Comparison of ENCODE assay signal across 8 mouse cellular contexts in the genomic region with DNA sequence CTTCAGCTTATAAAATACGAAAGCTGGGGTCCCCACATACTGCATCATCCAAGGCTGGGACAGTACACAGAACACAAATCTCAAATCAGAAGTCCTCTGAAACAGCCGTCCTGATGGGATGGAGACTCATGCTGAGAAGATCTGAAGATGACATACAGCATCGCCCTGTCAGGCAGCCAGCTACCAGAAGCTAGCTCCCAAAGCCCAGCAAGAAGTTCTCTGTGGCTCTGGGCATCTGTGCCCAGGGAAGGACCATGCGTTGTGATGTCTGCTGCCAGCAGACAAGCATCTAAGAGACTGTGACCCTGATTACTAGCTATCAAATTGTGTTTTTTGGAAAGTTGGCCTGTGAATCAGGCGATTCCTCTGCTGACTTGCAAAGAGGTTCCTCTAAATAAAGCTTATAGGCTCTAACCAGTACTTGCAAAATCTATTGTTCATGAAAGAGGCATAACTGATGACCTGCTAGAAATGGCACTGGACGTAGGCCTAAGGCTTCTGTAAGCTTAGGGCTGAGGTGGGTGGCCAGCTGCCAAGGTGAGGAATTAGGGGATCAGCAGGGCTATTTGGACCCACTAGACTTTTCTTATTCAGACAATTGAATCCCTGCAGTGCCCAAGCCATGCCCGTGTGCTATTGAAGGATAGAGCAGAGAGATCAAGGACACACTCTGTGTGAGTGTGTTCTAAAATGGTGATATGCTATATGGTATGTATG.
DNase-seq lines count a peak whose midpoint lies in the region; ATAC-seq and TF ChIP-seq lines count a peak whose summit lies in the region.

No protein-coding gene starts in this region.

- peak overlapping the region; percentile 92 for H3K27ac ChIP-seq in layer of hippocampus, adult 2 months
- H3K27ac ChIP-seq in embryonic fibroblast, embryonic 13.5 days (ENCODE audit: insufficient read depth, low read length) = peak overlapping the region; percentile 29; the same call in 1 of the 2 replicates
- H3K27ac ChIP-seq in hindbrain, postnatal 0 days = peak overlapping the region; percentile 97
- peak overlapping the region; percentile 98 for H3K27ac ChIP-seq in neural tube, embryonic 14.5 days (ENCODE audit: low read depth, low read length)

- no peak for DNase-seq in layer of hippocampus, adult 2 months (ENCODE audit: low spot score in 2 of 2)
- DNase-seq in layer of hippocampus, postnatal 25 days (ENCODE audit: extremely low spot score in 1 of 2, low spot score in 1 of 2) = no peak
- DNase-seq in hindbrain, postnatal 0 days (ENCODE audit: low spot score) = peak; percentile 43
- DNase-seq in embryo, embryonic 10.5 days (ENCODE audit: low spot score) = no peak
- no peak for DNase-seq in left cerebral cortex, adult 9 months (ENCODE audit: low spot score in 2 of 2)

- no peaks in the 10 kb centered on the region for H3K27me3 ChIP-seq in hindbrain, postnatal 0 days (ENCODE audit: insufficient read depth, low read length)
- H3K27me3 ChIP-seq in neural tube, embryonic 14.5 days (ENCODE audit: control insufficient read depth, insufficient read depth, low read length) = no peaks in the 10 kb centered on the region

- no peak for ATAC-seq in hindbrain, postnatal 0 days
- ATAC-seq in neural tube, embryonic 14.5 days (ENCODE audit: low read depth) = no peak
- ATAC-seq in granulocyte monocyte progenitor cell, adult 5-6 weeks (replicated peaks; ENCODE audit: poor library complexity, severe bottlenecking) = no peak

- 24% methylated on average over 7 of the region's 7 CpGs for WGBS in hindbrain, postnatal 0 days
- 50% methylated on average over 7 of the region's 7 CpGs for WGBS in neural tube, embryonic 14.5 days

- peak overlapping the region; percentile 36; the same call in 1 of the 2 replicates for H3K4me3 ChIP-seq in layer of hippocampus, adult 2 months
- H3K4me3 ChIP-seq in embryonic fibroblast, embryonic 13.5 days (ENCODE audit: insufficient read depth, low read length) = no peak overlapping the region
- peak overlapping the region; percentile 22; the same call in 1 of the 2 replicates for H3K4me3 ChIP-seq in hindbrain, postnatal 0 days (ENCODE audit: low read length)
- no peak overlapping the region for H3K4me3 ChIP-seq in neural tube, embryonic 14.5 days (ENCODE audit: low read depth, low read length)

- TF ChIP-seq CTCF in layer of hippocampus, adult 2 months (conservative IDR thresholded peaks at IDR 0.05) = no peak
- TF ChIP-seq CTCF in embryonic fibroblast, embryonic 13.5 days (IDR thresholded peaks at IDR 0.05; ENCODE audit: borderline replicate concordance, insufficient read depth, low read length) = no peak
- no peak for TF ChIP-seq CTCF in hindbrain, postnatal 0 days (IDR thresholded peaks at IDR 0.05; ENCODE audit: low read depth)

- peak overlapping the region; percentile 53 for H3K4me2 ChIP-seq in hindbrain, postnatal 0 days (ENCODE audit: low read depth, low read length)
- H3K4me2 ChIP-seq in neural tube, embryonic 14.5 days (ENCODE audit: low read depth, low read length) = peak overlapping the region; percentile 51

- H3K36me3 ChIP-seq in hindbrain, postnatal 0 days (ENCODE audit: insufficient read depth, low read length) = no peaks in the 10 kb centered on the region
- H3K36me3 ChIP-seq in neural tube, embryonic 14.5 days (ENCODE audit: control insufficient read depth, insufficient read depth, low read length) = no peaks in the 10 kb centered on the region

- H3K4me1 ChIP-seq in embryonic fibroblast, embryonic 13.5 days (ENCODE audit: control insufficient read depth, insufficient read depth, low read length) = peaks cover 16% of the 10 kb centered on the region
- H3K4me1 ChIP-seq in hindbrain, postnatal 0 days (ENCODE audit: insufficient read depth, low read length) = peaks cover 24% of the 10 kb centered on the region
- peaks cover 38% of the 10 kb centered on the region for H3K4me1 ChIP-seq in neural tube, embryonic 14.5 days (ENCODE audit: control insufficient read depth, insufficient read depth, low read length)

- TF ChIP-seq POLR2A in embryonic fibroblast, embryonic 13.5 days (IDR thresholded peaks at IDR 0.05; ENCODE audit: low read depth, low read length) = no peak

- peak overlapping the region; percentile 46 for H3K9ac ChIP-seq in hindbrain, postnatal 0 days (replicated peaks; ENCODE audit: low read length)
- peak overlapping the region; percentile 51; the same call in 1 of the 2 replicates for H3K9ac ChIP-seq in neural tube, embryonic 14.5 days (replicated peaks; ENCODE audit: low read depth, low read length)

- H3K9me3 ChIP-seq in hindbrain, postnatal 0 days (ENCODE audit: low read length) = no peaks in the 10 kb centered on the region
- H3K9me3 ChIP-seq in neural tube, embryonic 14.5 days (ENCODE audit: control insufficient read depth, low read length) = no peaks in the 10 kb centered on the region

Comparison
In these comparisons a context has a peak if more than half of its experiments do, and no peak if none do; other contexts are left out.
1. H3K27ac ChIP-seq: peak in every context shown above with its lines; median percentile 98 in neural tube, embryonic 14.5 days; 97 in hindbrain, postnatal 0 days; 92 in layer of hippocampus, adult 2 months; 29 in embryonic fibroblast, embryonic 13.5 days.
2. H3K4me3 ChIP-seq: peak in layer of hippocampus, adult 2 months (single experiment) and hindbrain, postnatal 0 days (single experiment); none in embryonic fibroblast, embryonic 13.5 days (single experiment) and neural tube, embryonic 14.5 days (single experiment).